Comparison of ENCODE assay signal across 10 mouse cellular contexts in genomic region chr15:101410775-101411174, GRCm38 (mm10). TPM values are rescaled to one million over a fixed set of nuclear protein-coding genes. Genes with fewer than 3 reads are reported as not detected.
DNase-seq lines count a peak whose midpoint lies in the region; ATAC-seq lines count a peak whose summit lies in the region.
"Had no signal": no experiment of that assay in that cellular context is flagged by ENCODE, and none has a peak within 500 bp of the region (broad histone marks: within the 10 kb centered on the region; RNA-seq: fewer than 3 reads in every experiment).

Gene Krt7, plus strand, starts transcription at chr15:101411043.

- H3K4me3 ChIP-seq in hindbrain, embryonic 11.5 days (ENCODE audit: low read depth, low read length): no peak within 1 kb of the TSS
- H3K4me3 ChIP-seq in hindbrain, embryonic 16.5 days (ENCODE audit: low read length): no peak within 1 kb of the TSS
- H3K4me3 ChIP-seq: erythroblast, embryonic 14.5 days had no signal

- H3K27ac ChIP-seq in hindbrain, embryonic 11.5 days (ENCODE audit: low read depth, low read length): no peak within 1 kb of the TSS
- H3K27ac ChIP-seq in hindbrain, embryonic 16.5 days (ENCODE audit: low read depth, low read length): no peak within 1 kb of the TSS

- DNase-seq in hindbrain, embryonic 11.5 days (ENCODE audit: low spot score): no peak
- peak; percentile 49 for DNase-seq in forelimb bud, embryonic 11.5 days (ENCODE audit: low read depth, low spot score)
- DNase-seq in kidney, postnatal 4 days: peak; percentile 53 to 69
- DNase-seq in layer of hippocampus, adult 18-20 months (ENCODE audit: low spot score in 2 of 2): no peak
- no peak for DNase-seq in adrenal gland, postnatal 25 days
- no peak for DNase-seq in neural tube, embryonic 10.5 days (ENCODE audit: extremely low spot score, low spot score)
- DNase-seq: layer of hippocampus, adult 9-11 months had no signal

- peaks cover 12% of the 10 kb centered on the region for H3K27me3 ChIP-seq in hindbrain, embryonic 11.5 days (ENCODE audit: control insufficient read depth, insufficient read depth, low read length)
- peaks cover 4% of the 10 kb centered on the region; the same call in 1 of the 2 replicates for H3K27me3 ChIP-seq in hindbrain, embryonic 16.5 days (replicated peaks; ENCODE audit: control insufficient read depth, insufficient read depth, low read length)

- H3K9me3 ChIP-seq in hindbrain, embryonic 11.5 days (ENCODE audit: control insufficient read depth, low read length): no peaks in the 10 kb centered on the region
- H3K9me3 ChIP-seq in hindbrain, embryonic 16.5 days (ENCODE audit: control insufficient read depth, low read length): no peaks in the 10 kb centered on the region

- ATAC-seq in hindbrain, embryonic 11.5 days (ENCODE audit: low FRiP score): no peak
- ATAC-seq in hindbrain, embryonic 16.5 days: no peak
- ATAC-seq in monocyte, adult 5-6 weeks (replicated peaks; ENCODE audit: insufficient number of reproducible peaks, low FRiP score, low TSS enrichment, poor library complexity, severe bottlenecking): peak; percentile 53; the same call in 1 of the 2 replicates

- 52% methylated on average over 2 of the region's 2 CpGs for WGBS in hindbrain, embryonic 11.5 days
- 70% methylated on average over 2 of the region's 2 CpGs for WGBS in hindbrain, embryonic 16.5 days

- no peaks in the 10 kb centered on the region for H3K4me1 ChIP-seq in hindbrain, embryonic 11.5 days (replicated peaks; ENCODE audit: control insufficient read depth, insufficient read depth, low read length)
- no peaks in the 10 kb centered on the region for H3K4me1 ChIP-seq in hindbrain, embryonic 16.5 days (ENCODE audit: control insufficient read depth, insufficient read depth, low read depth, low read length)

- H3K9ac ChIP-seq in hindbrain, embryonic 11.5 days (ENCODE audit: low read depth, low read length): no peak within 1 kb of the TSS
- no peak within 1 kb of the TSS for H3K9ac ChIP-seq in hindbrain, embryonic 16.5 days (ENCODE audit: low read depth, low read length)

- no peaks in the 10 kb centered on the region for H3K36me3 ChIP-seq in hindbrain, embryonic 11.5 days (ENCODE audit: control insufficient read depth, insufficient read depth, low read length)
- no peaks in the 10 kb centered on the region for H3K36me3 ChIP-seq in hindbrain, embryonic 16.5 days (ENCODE audit: control insufficient read depth, insufficient read depth, low read length)

- H3K4me2 ChIP-seq in hindbrain, embryonic 11.5 days (replicated peaks; ENCODE audit: low read depth, low read length): no peak within 1 kb of the TSS
- H3K4me2 ChIP-seq in hindbrain, embryonic 16.5 days (ENCODE audit: low read length): no peak within 1 kb of the TSS

RNA-seq across cellular contexts. Expression of gene Krt7, which starts in this region (rescaled TPM):
- 9.0 and 12.0 TPM in 2 replicates for polyA plus RNA-seq in hindbrain, embryonic 11.5 days (2014; fragmentation: Nextera tagmentation; extraction: Ambion mirVana)
- 1.1 and 1.3 TPM in 2 replicates for polyA plus RNA-seq in hindbrain, embryonic 16.5 days (2015; fragmentation: Nextera tagmentation; extraction: Ambion mirVana)
- 3.0 to 8.2 TPM (median 4.9 TPM) in 3 replicates for total RNA-seq in monocyte, adult 5-6 weeks (2017)
- not detected for total RNA-seq in layer of hippocampus, adult 18-20 months (2021)
- 0.67 and 0.76 TPM in 2 replicates for total RNA-seq in adrenal gland, postnatal 25 days (2021)
- polyA plus RNA-seq: erythroblast, embryonic 14.5 days had no signal

Comparison
In these comparisons a context has a peak if more than half of its experiments do, and no peak if none do; other contexts are left out.
1. DNase-seq: peak in forelimb bud, embryonic 11.5 days (single experiment) and kidney, postnatal 4 days (2 of 2); none in hindbrain, embryonic 11.5 days (single experiment), layer of hippocampus, adult 18-20 months (0 of 2), adrenal gland, postnatal 25 days (single experiment) and neural tube, embryonic 10.5 days (single experiment).